Mouse (Mus musculus) embryonic facial prominence, embryonic 15.5 days (tissue): ENCODE results near the gene Elf1. TPM values are rescaled to one million over a fixed set of nuclear protein-coding genes. Genes with fewer than 3 reads are reported as not detected.
"Not testable (repeated sequence)": the region's sequence is repeated elsewhere in the genome, so short reads cannot be mapped to it uniquely, and the experiment has no call there.

Experiments used
- ATAC-seq: fragments of 200-750 bp; cut with Nextera tagmentation; 2 replicates; pipeline ENCODE4 v1.8.0; 2017; ENCODE audit warnings: low read depth, moderate TSS enrichment; ENCODE audit not compliant: insufficient number of reproducible peaks, low FRiP score, low TSS enrichment
- H3K27ac ChIP-seq: fragments of 300-500 bp; sonication (generic); replicated peaks from 2 replicates; pipeline ENCODE4 v1.5.1; 2015; ENCODE audit warnings: mild to moderate bottlenecking, inconsistent platforms
- H3K27me3 ChIP-seq: fragments of 300-500 bp; sonication (generic); 2 replicates; pipeline ENCODE4 v1.6.1; 2015; ENCODE audit warnings: inconsistent platforms
- H3K36me3 ChIP-seq: fragments of 300-500 bp; sonication (generic); 2 replicates; pipeline ENCODE4 v1.6.1; 2015; ENCODE audit warnings: mild to moderate bottlenecking, inconsistent platforms
- H3K4me1 ChIP-seq: fragments of 300-500 bp; sonication (generic); 2 replicates; pipeline ENCODE4 v1.6.1; 2015; ENCODE audit warnings: inconsistent platforms
- H3K4me2 ChIP-seq: fragments of 300-500 bp; sonication (generic); replicated peaks from 2 replicates; pipeline ENCODE4 v1.6.1; 2015; ENCODE audit warnings: mild to moderate bottlenecking, inconsistent platforms
- H3K4me3 ChIP-seq: fragments of 300-500 bp; sonication (generic); replicated peaks from 2 replicates; pipeline ENCODE4 v1.5.1; 2015; ENCODE audit warnings: mild to moderate bottlenecking, inconsistent platforms
- H3K9ac ChIP-seq: fragments of 300-500 bp; sonication (generic); 2 replicates; pipeline ENCODE4 v1.6.1; 2015; ENCODE audit warnings: inconsistent platforms
- H3K9me3 ChIP-seq: fragments of 300-500 bp; sonication (generic); replicated peaks from 2 replicates; pipeline ENCODE4 v1.6.1; 2016; ENCODE audit warnings: inconsistent platforms
- WGBS: fragments of 180-500 bp; shearing (Covaris S2); methylation state at CpG from one replicate; pipeline ENCODE4 v1.1.7; 2015; 5-methylcytosine and 5-hydroxymethylcytosine counted together
- polyA plus RNA-seq: library from polyadenylated mRNA; unstranded; fragments of >200 nt; fragmentation: Nextera tagmentation; extraction: Ambion mirVana; gene quantifications from 2 replicates; pipeline ENCODE4 v1.2.1, GENCODE M21; 2015

The Elf1 gene
- 16.4 and 18.5 TPM in 2 replicates for polyA plus RNA-seq

- peak within 1 kb of the TSS; percentile 100 for H3K27ac ChIP-seq
- no peaks in the 10 kb centered on the region for H3K9me3 ChIP-seq
- peaks cover 34% of the 10 kb centered on the region for H3K4me1 ChIP-seq
- under 1% methylated on average over 93 of the region's 96 CpGs for WGBS
- H3K27me3 ChIP-seq = no peaks in the 10 kb centered on the region
- peaks cover 13% of the 10 kb centered on the region for H3K36me3 ChIP-seq
- H3K4me3 ChIP-seq = peak within 1 kb of the TSS; percentile 99
- peak within 1 kb of the TSS; percentile 100 for H3K9ac ChIP-seq
- peak within 1 kb of the TSS; percentile 67 for H3K4me2 ChIP-seq
- peak; percentile 86 for ATAC-seq
Measured at GRCm38 (mm10) chr14:79480624-79481338, at the start of gene Elf1. Gene Elf1 (plus strand): TSS chr14:79481194.

- no peak for ATAC-seq
- Histone ChIP-seq H3K27ac (no peak overlapping the region), H3K36me3 (no peaks in the 10 kb centered on the region), H3K4me1 (no peaks in the 10 kb centered on the region), H3K27me3 (no peaks in the 10 kb centered on the region), H3K4me2 (no peak overlapping the region), H3K9ac (no peak overlapping the region), H3K4me3 (no peak overlapping the region), H3K9me3 (no peaks in the 10 kb centered on the region)
- 68% methylated on average over 1 of the region's 1 CpGs for WGBS
Measured at GRCm38 (mm10) chr14:79434068-79434467, 46.9 kb upstream of the Elf1 start.

- Histone ChIP-seq H3K27me3 (no peaks in the 10 kb centered on the region), H3K4me3 (no peak overlapping the region), H3K36me3 (no peaks in the 10 kb centered on the region), H3K27ac (no peak overlapping the region), H3K4me2 (no peak overlapping the region), H3K4me1 (no peaks in the 10 kb centered on the region), H3K9me3 (no peaks in the 10 kb centered on the region), H3K9ac (no peak overlapping the region)
- 87% methylated on average over 2 of the region's 2 CpGs for whole genome bisulfite sequencing
- ATAC-seq = no peak
Measured at GRCm38 (mm10) chr14:79440655-79441054, 40.3 kb upstream of the Elf1 start.

GRCm38 (mm10) chr14:79441441-79441840, 39.6 kb upstream of the Elf1 start:
- Histone ChIP-seq H3K27ac (no peak overlapping the region), H3K4me3 (no peak overlapping the region), H3K4me2 (no peak overlapping the region), H3K4me1 (no peaks in the 10 kb centered on the region), H3K9me3 (no peaks in the 10 kb centered on the region), H3K36me3 (no peaks in the 10 kb centered on the region), H3K9ac (no peak overlapping the region), H3K27me3 (no peaks in the 10 kb centered on the region)
- no peak for ATAC-seq
- WGBS = 80% methylated on average over 5 of the region's 5 CpGs

- H3K4me3 ChIP-seq = no peak overlapping the region
- no peak for ATAC-seq
- H3K27me3 ChIP-seq = no peaks in the 10 kb centered on the region
- no peaks in the 10 kb centered on the region for H3K9me3 ChIP-seq
- H3K4me1 ChIP-seq = no peaks in the 10 kb centered on the region
- H3K27ac ChIP-seq = no peak overlapping the region
- H3K36me3 ChIP-seq = no peaks in the 10 kb centered on the region
- no peak overlapping the region for H3K9ac ChIP-seq
- H3K4me2 ChIP-seq = no peak overlapping the region
- 86% methylated on average over 9 of the region's 9 CpGs for whole genome bisulfite sequencing
Measured at GRCm38 (mm10) chr14:79444601-79445000, 36.4 kb upstream of the Elf1 start.

GRCm38 (mm10) chr14:79445055-79445620, 35.9 kb upstream of the Elf1 start:
- 54% methylated on average over 16 of the region's 16 CpGs for WGBS
- Histone ChIP-seq H3K27me3 (no peaks in the 10 kb centered on the region), H3K36me3 (no peaks in the 10 kb centered on the region), H3K4me2 (no peak overlapping the region), H3K9ac (no peak overlapping the region), H3K9me3 (no peaks in the 10 kb centered on the region), H3K27ac (no peak overlapping the region), H3K4me3 (no peak overlapping the region), H3K4me1 (no peaks in the 10 kb centered on the region)
- ATAC-seq = no peak

- Histone ChIP-seq H3K9ac (peak within 1 kb of the TSS; percentile 47), H3K4me2 (peak within 1 kb of the TSS; percentile 79), H3K27ac (peak within 1 kb of the TSS; percentile 63; the same call in 1 of the 2 replicates), H3K4me3 (peak within 1 kb of the TSS; percentile 64)
- H3K4me1 ChIP-seq, H3K9me3 ChIP-seq, H3K27me3 ChIP-seq, H3K36me3 ChIP-seq: not testable (repeated sequence)
- WGBS = 12% methylated on average over 43 of the region's 89 CpGs
- ATAC-seq = peak; percentile 89
Measured at GRCm38 (mm10) chr14:79451681-79452590, 29.1 kb upstream of the Elf1 start, which contains the start of gene Kbtbd6. Gene Kbtbd6 (plus strand): TSS chr14:79451835.

GRCm38 (mm10) chr14:79452591-79452934, 28.4 kb upstream of the Elf1 start:
- WGBS = 95% methylated on average over 6 of the region's 10 CpGs
- not testable (repeated sequence) for H3K9me3 ChIP-seq, H3K4me1 ChIP-seq, H3K4me2 ChIP-seq, H3K36me3 ChIP-seq, H3K27ac ChIP-seq, H3K27me3 ChIP-seq, H3K9ac ChIP-seq, H3K4me3 ChIP-seq
- 0 out of 2 replicates have a peak, but pooled peaks have one; percentile 11 for ATAC-seq

GRCm38 (mm10) chr14:79460401-79460800, 20.6 kb upstream of the Elf1 start:
- Histone ChIP-seq H3K36me3 (peaks cover 27% of the 10 kb centered on the region), H3K27me3 (no peaks in the 10 kb centered on the region), H3K27ac (no peak overlapping the region), H3K9me3 (no peaks in the 10 kb centered on the region), H3K4me2 (no peak overlapping the region), H3K4me3 (no peak overlapping the region), H3K4me1 (no peaks in the 10 kb centered on the region), H3K9ac (no peak overlapping the region)
- ATAC-seq = no peak
- 81% methylated on average over 1 of the region's 1 CpGs for WGBS

- Histone ChIP-seq H3K9ac (no peak overlapping the region), H3K4me3 (no peak overlapping the region), H3K4me1 (no peaks in the 10 kb centered on the region), H3K9me3 (no peaks in the 10 kb centered on the region), H3K36me3 (peaks cover 33% of the 10 kb centered on the region), H3K27ac (no peak overlapping the region), H3K4me2 (no peak overlapping the region), H3K27me3 (no peaks in the 10 kb centered on the region)
- ATAC-seq = no peak
- 95% methylated on average over 4 of the region's 4 CpGs for WGBS
Measured at GRCm38 (mm10) chr14:79460988-79461387, 20.0 kb upstream of the Elf1 start.

- WGBS = 78% methylated on average over 1 of the region's 1 CpGs
- H3K9me3 ChIP-seq = no peaks in the 10 kb centered on the region
- H3K9ac ChIP-seq = no peak overlapping the region
- H3K27me3 ChIP-seq = no peaks in the 10 kb centered on the region
- no peaks in the 10 kb centered on the region for H3K4me1 ChIP-seq
- no peak overlapping the region for H3K27ac ChIP-seq
- ATAC-seq = no peak
- peaks cover 61% of the 10 kb centered on the region for H3K36me3 ChIP-seq
- H3K4me3 ChIP-seq = no peak overlapping the region
- no peak overlapping the region for H3K4me2 ChIP-seq
Measured at GRCm38 (mm10) chr14:79465623-79466022, 15.4 kb upstream of the Elf1 start.
